Mouse (Mus musculus): ENCODE measurements around the gene Acvr1b.

GRCm38 (mm10) chr15:101151409-101152261 lies 22.2 kb upstream of the Acvr1b start:
- no peak for TF ChIP-seq CTCF (IDR thresholded peaks at IDR 0.05; ENCODE audit: borderline replicate concordance, extremely low read depth, insufficient read depth, insufficient read length)
- TF ChIP-seq POLR2A (IDR thresholded peaks at IDR 0.05; ENCODE audit: borderline replicate concordance, extremely low read depth, insufficient read depth, insufficient read length, poor library complexity, severe bottlenecking), result no peak
